Mouse (Mus musculus) limb, embryonic 14.5 days (tissue): ENCODE data around the gene Yeats4. TPM values are rescaled to one million over a fixed set of nuclear protein-coding genes. Genes with fewer than 3 reads are reported as not detected.
A peak's percentile ranks its signal among the peaks of the same experiment; 100 is the strongest.

ENCODE experiments used
- ATAC-seq: fragments of 200-750 bp; cut with Nextera tagmentation; 2 replicates; pipeline ENCODE4 v1.8.0; 2017; ENCODE audit warnings: low read depth, moderate number of reproducible peaks, moderate TSS enrichment; ENCODE audit not compliant: low FRiP score
- DNase-seq: peaks from one replicate; pipeline ENCODE4 v3.0.0-alpha.2; 2015; ENCODE audit warnings: low spot score
- H3K27ac ChIP-seq: fragments of 300-500 bp; sonication (generic); replicated peaks from 2 replicates; pipeline ENCODE4 v1.5.1; 2014; ENCODE audit warnings: low read depth, mild to moderate bottlenecking, low read length, moderate library complexity, mixed read lengths
- H3K27me3 ChIP-seq: fragments of 300-500 bp; sonication (generic); 2 replicates; pipeline ENCODE4 v1.6.1; 2014; ENCODE audit warnings: low read length, mixed read lengths; ENCODE audit not compliant: control insufficient read depth, insufficient read depth
- H3K36me3 ChIP-seq: fragments of 300-500 bp; sonication (generic); 2 replicates; pipeline ENCODE4 v1.6.1; 2014; ENCODE audit warnings: mild to moderate bottlenecking, low read length, moderate library complexity, mixed read lengths; ENCODE audit not compliant: control insufficient read depth, insufficient read depth
- H3K4me1 ChIP-seq: fragments of 300-500 bp; sonication (generic); 2 replicates; pipeline ENCODE4 v1.6.1; 2014; ENCODE audit warnings: antibody characterized with exemption, low read length, mixed read lengths; ENCODE audit not compliant: control insufficient read depth, insufficient read depth
- H3K4me2 ChIP-seq: fragments of 300-500 bp; sonication (generic); replicated peaks from 2 replicates; pipeline ENCODE4 v1.6.1; 2014; ENCODE audit warnings: low read depth, mild to moderate bottlenecking, low read length, moderate library complexity; ENCODE audit not compliant: severe bottlenecking
- H3K4me3 ChIP-seq: fragments of 300-500 bp; sonication (generic); replicated peaks from 2 replicates; pipeline ENCODE4 v1.5.1; 2014; ENCODE audit warnings: low read length
- H3K9ac ChIP-seq: fragments of 300-500 bp; sonication (generic); 2 replicates; pipeline ENCODE4 v1.6.1; 2014; ENCODE audit warnings: mild to moderate bottlenecking, low read depth, low read length, moderate library complexity; ENCODE audit not compliant: severe bottlenecking
- H3K9me3 ChIP-seq: fragments of 300-500 bp; sonication (generic); 2 replicates; pipeline ENCODE4 v1.6.1; 2016; ENCODE audit warnings: low read length; ENCODE audit not compliant: control insufficient read depth
- POLR2A ChIP-seq: fragments of 200-500 bp; IDR thresholded peaks from 2 replicates; pipeline ENCODE4 v1.8.0; 2012; ENCODE audit warnings: inconsistent platforms, mild to moderate bottlenecking, moderate library complexity, borderline replicate concordance; ENCODE audit not compliant: insufficient read depth, insufficient read length; ENCODE audit errors: extremely low read depth
- WGBS: fragments of 180-500 bp; shearing (Covaris S2); extraction: QIAGEN DNeasy Blood & Tissue Kit; methylation state at CpG from one replicate; pipeline ENCODE4 v1.1.7; 2014; 5-methylcytosine and 5-hydroxymethylcytosine counted together
- polyA plus RNA-seq, 2 experiments: library from polyadenylated mRNA; depleted of rRNA in 1 of 2; stranded (reverse) in 1 of 2; unstranded in 1 of 2; fragments of >200 nt; fragmentation: Nextera tagmentation in 1 of 2; extraction: Ambion mirVana in 1 of 2; gene quantifications; 2 replicates each; pipeline versions ENCODE4 v1.2.1 to v1.2.3; 2012 to 2014

Gene Yeats4
- polyA plus RNA-seq, 2 experiments = 71.6 to 72.1 TPM

- Histone ChIP-seq H3K9me3 (no peaks in the 10 kb centered on the region), H3K4me3 (no peak overlapping the region), H3K4me2 (no peak overlapping the region), H3K27me3 (no peaks in the 10 kb centered on the region), H3K36me3 (no peaks in the 10 kb centered on the region), H3K4me1 (0 out of 2 replicates have a peak, but pooled peaks cover 6% of the 10 kb centered on the region), H3K9ac (no peak overlapping the region), H3K27ac (no peak overlapping the region)
- DNase-seq (no peak), ATAC-seq (no peak)
- 78% methylated on average over 17 of the region's 17 CpGs for WGBS
- no peak for TF ChIP-seq POLR2A
Measured at GRCm38 (mm10) chr10:117202981-117203557, 21.2 kb downstream of the Yeats4 start.

GRCm38 (mm10) chr10:117199701-117200100, 24.6 kb downstream of the Yeats4 start:
- H3K27ac ChIP-seq = no peak overlapping the region
- TF ChIP-seq POLR2A = no peak
- H3K36me3 ChIP-seq = no peaks in the 10 kb centered on the region
- H3K27me3 ChIP-seq = no peaks in the 10 kb centered on the region
- no peak for ATAC-seq
- H3K4me1 ChIP-seq = 0 out of 2 replicates have a peak, but pooled peaks cover 6% of the 10 kb centered on the region
- no peak overlapping the region for H3K4me2 ChIP-seq
- WGBS = 48% methylated on average over 3 of the region's 3 CpGs
- H3K4me3 ChIP-seq = no peak overlapping the region
- H3K9ac ChIP-seq = no peak overlapping the region
- no peaks in the 10 kb centered on the region for H3K9me3 ChIP-seq
- DNase-seq = peak; percentile 22

- Histone ChIP-seq H3K36me3 (no peaks in the 10 kb centered on the region), H3K4me3 (no peak overlapping the region), H3K9ac (no peak overlapping the region), H3K4me1 (0 out of 2 replicates have a peak, but pooled peaks cover 3% of the 10 kb centered on the region), H3K27me3 (no peaks in the 10 kb centered on the region), H3K27ac (no peak overlapping the region), H3K4me2 (no peak overlapping the region), H3K9me3 (no peaks in the 10 kb centered on the region)
- no peak for TF ChIP-seq POLR2A
- no peak for ATAC-seq
- 88% methylated on average over 3 of the region's 3 CpGs for WGBS
- no peak for DNase-seq
Measured at GRCm38 (mm10) chr10:117196696-117197095, 27.6 kb downstream of the Yeats4 start.

GRCm38 (mm10) chr10:117195748-117196147, 28.6 kb downstream of the Yeats4 start:
- ATAC-seq = no peak
- no peak overlapping the region for H3K9ac ChIP-seq
- H3K27ac ChIP-seq = no peak overlapping the region
- no peak overlapping the region for H3K4me3 ChIP-seq
- no peak for TF ChIP-seq POLR2A
- H3K9me3 ChIP-seq = no peaks in the 10 kb centered on the region
- no peaks in the 10 kb centered on the region for H3K27me3 ChIP-seq
- no peak for DNase-seq
- 0 out of 2 replicates have a peak, but pooled peaks cover 3% of the 10 kb centered on the region for H3K4me1 ChIP-seq
- H3K4me2 ChIP-seq = no peak overlapping the region
- WGBS = 86% methylated on average over 4 of the region's 4 CpGs
- no peaks in the 10 kb centered on the region for H3K36me3 ChIP-seq

- no peaks in the 10 kb centered on the region for H3K27me3 ChIP-seq
- DNase-seq (no peak), ATAC-seq (no peak)
- H3K36me3 ChIP-seq = no peaks in the 10 kb centered on the region
- WGBS = 93% methylated on average over 12 of the region's 12 CpGs
- 0 out of 2 replicates have a peak, but pooled peaks cover 3% of the 10 kb centered on the region for H3K4me1 ChIP-seq
- H3K27ac ChIP-seq = no peak overlapping the region
- no peak overlapping the region for H3K4me3 ChIP-seq
- no peaks in the 10 kb centered on the region for H3K9me3 ChIP-seq
- TF ChIP-seq POLR2A = no peak
- no peak overlapping the region for H3K9ac ChIP-seq
- H3K4me2 ChIP-seq = no peak overlapping the region
Measured at GRCm38 (mm10) chr10:117195005-117195404, 29.3 kb downstream of the Yeats4 start.
